Mouse (Mus musculus): Measurements from ENCODE around the gene Prkce.

GRCm38 (mm10) chr17:86274350-86274744 lies 106.8 kb downstream of the Prkce start:
- TF ChIP-seq CTCF (IDR thresholded peaks at IDR 0.05; ENCODE audit: low read depth) = no peak
- no peak for TF ChIP-seq EP300 (IDR thresholded peaks at IDR 0.05; ENCODE audit: low read depth)
